Mouse (Mus musculus): Measurements from ENCODE around the gene Mical1.

DNA sequence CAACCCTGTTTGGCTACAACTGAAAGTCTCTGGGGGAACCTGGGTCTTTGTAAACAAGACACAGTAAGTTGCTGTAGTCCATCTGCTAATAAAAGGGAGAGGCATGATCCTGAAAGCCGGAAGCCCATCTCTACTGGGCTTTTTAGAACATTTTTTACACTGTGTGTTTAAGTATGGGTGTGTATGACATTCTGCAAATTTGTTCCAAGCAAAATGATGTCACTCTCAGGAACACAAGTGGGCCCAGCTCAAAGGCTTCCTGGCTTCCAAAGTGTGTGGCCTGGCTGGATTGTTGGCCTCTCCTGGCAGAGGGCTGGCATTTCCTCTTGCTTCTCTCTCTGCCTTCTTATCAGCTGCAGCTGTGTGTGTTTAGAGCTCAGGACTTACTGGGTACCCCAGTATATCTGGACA is 1.1 kb upstream of the Mical1 start:
- TF ChIP-seq CTCF (IDR thresholded peaks at IDR 0.05; ENCODE audit: extremely low read depth, insufficient read length, insufficient replicate concordance, low read depth, low read length) (no peak), POLR2A (IDR thresholded peaks at IDR 0.05; ENCODE audit: low read depth, low read length) (no peak)
